Mouse (Mus musculus) hematopoietic stem cell, adult 5-6 weeks (primary cell): ENCODE results near the gene Katnal1. TPM values are rescaled to one million over a fixed set of nuclear protein-coding genes. Genes with fewer than 3 reads are reported as not detected.
A peak's percentile ranks its signal among the peaks of the same experiment; 100 is the strongest.

Experiments used
- ATAC-seq, 2 experiments: fragments of 125-278 bp in 1 of 2; replicated peaks in 1 of 2; 2 replicates each; pipeline ENCODE4 v1.8.0; 2016 to 2017; ENCODE audit warnings: inconsistent platforms in 2 of 2, mild to moderate bottlenecking in 2 of 2, moderate number of reproducible peaks in 2 of 2, low read depth in 1 of 2, moderate TSS enrichment in 1 of 2; ENCODE audit not compliant: low FRiP score in 2 of 2, poor library complexity in 2 of 2, severe bottlenecking in 2 of 2, insufficient read depth in 1 of 2, low TSS enrichment in 1 of 2
- total RNA-seq: library from RNA; stranded (forward); fragments of 172-1452, 232-1000 nt; gene quantifications from 2 replicates; pipeline ENCODE4 v1.2.3, GENCODE M21; 2017

Katnal1 gene
- 13.1 and 13.6 TPM in 2 replicates for total RNA-seq

DNA sequence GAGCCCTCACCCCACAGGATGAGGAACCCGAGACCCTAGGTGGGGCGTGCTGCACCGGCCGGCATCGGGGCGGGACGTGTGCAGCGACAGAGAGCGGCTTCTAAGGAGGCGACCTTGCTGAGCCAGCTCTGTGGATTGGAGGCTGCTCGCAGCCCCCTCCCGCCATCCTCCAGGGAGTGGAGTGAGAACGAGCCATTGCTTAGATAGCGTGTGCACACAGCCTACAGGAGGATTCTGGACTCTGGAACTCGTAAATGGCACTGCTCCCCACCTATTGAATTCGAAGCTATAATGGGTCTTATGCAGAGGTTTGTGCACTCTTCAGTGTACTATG is at the start of gene Katnal1:
Gene Katnal1, minus strand, starts transcription at position 205 of the 334 bp plus-strand sequence.
- ATAC-seq = no peak

DNA sequence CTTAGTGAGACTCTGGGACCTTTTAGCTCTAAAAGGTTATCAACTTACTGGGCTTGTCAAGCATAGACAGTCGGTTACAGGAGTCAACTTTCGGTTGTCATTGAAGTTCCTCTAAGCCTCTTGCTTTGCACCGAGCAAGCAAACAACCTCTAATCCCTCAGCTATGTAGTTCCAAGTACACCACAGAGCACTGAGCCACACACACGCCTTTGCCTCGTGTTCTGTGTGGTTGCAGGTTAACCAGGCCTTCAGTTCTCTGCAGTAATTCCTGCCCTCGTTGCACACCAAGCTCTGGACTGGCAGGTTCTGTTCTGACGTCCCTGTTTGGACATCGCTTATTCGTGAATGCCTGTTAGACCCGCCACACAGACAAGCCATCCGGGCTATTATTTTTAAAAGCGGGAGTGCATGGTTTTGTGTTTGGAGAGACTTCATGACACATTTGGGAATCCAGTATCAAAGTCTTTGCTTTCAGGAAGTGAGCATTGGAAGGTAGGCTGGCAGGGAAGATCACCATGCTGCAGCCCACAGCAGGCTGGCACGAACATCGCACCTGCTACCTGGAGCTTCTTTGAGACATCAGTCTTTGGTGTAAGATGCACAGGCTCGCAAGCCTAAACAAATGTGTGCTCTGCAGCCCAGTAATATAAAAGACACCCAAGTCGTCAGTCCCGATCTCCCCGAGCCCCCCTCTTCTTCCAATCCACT is 49.5 kb upstream of the Katnal1 start:
- ATAC-seq = peak; percentile 9 to 25; a peak in 1 of 4 replicates

DNA sequence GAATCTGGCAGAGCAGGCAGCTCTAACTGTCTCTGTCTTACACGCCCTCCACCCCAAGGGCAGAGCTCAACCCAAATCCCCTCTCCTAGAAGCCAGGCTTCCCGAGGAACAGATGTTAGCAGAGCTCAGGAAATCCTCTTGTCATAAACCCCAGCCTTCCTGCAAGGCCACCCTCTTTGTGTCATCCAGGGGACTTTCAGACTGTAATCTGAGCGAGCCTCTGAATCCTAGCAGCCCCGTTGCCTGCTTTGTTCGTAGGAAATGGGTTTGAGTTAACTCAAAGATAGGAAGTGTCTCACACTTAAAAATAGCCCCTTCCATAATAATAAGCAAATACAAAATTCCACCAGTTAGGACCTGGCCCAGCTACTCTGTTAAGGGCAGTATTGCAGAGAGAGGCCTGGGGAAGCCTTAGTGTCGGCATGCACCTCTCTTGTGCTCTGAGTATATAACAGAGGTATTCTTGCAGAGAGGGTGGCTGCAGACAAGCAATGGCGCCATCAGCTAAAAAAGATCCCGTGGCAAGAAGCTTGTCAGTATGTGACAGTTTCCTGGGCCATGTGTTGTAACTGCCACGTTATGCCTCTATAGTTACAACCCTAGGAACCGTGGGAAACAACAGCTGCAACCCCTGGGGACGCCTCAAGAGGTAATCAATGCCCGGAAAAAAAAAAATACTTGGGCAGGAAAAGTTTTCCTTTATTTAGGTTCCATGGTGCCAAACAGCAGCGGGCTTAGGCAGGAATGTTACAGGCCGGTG is 48.8 kb upstream of the Katnal1 start:
- ATAC-seq = peak; percentile 44 to 54; a peak in 3 of 4 replicates

DNA sequence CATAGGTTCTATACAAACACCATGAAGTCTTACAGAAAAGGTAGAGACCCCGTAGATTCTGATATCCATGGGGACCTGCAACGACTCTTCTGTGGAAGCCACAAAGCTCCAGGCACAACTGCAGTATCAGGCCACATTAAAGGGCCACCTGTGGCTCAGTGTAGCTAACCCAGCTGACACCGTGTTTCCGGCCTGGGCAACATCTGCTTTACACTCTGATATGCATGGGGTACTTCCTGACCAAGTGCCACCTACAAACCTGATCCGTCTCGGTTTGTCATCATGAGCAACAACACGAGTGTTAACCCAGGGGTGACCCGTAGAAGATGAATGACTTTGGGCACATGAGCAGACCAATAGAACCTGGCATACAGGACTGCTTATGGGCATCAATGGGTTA is 47.8 kb upstream of the Katnal1 start:
- ATAC-seq = 0 out of 4 replicates have a peak, but pooled peaks of 1 of the 2 experiments have one; percentile 10

DNA sequence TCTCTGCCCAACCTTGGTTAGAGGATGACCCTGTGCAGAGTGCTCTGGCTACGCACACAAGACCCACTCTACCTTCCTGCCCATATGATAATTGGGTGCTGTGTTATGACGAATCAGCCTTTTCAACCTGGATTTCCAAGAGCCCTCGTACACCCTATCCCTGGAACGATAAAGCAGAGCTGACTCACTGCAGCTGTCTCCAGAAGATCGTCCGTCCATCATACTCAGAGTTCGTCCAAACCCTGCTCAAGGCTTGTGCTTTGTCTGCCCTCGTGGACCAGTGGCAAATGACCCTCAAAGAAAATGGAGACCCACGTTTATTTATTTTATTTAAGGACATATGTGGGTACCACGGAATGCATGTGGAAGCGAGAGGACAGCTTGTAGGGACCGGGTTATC is 45.9 kb upstream of the Katnal1 start:
- no peak for ATAC-seq

DNA sequence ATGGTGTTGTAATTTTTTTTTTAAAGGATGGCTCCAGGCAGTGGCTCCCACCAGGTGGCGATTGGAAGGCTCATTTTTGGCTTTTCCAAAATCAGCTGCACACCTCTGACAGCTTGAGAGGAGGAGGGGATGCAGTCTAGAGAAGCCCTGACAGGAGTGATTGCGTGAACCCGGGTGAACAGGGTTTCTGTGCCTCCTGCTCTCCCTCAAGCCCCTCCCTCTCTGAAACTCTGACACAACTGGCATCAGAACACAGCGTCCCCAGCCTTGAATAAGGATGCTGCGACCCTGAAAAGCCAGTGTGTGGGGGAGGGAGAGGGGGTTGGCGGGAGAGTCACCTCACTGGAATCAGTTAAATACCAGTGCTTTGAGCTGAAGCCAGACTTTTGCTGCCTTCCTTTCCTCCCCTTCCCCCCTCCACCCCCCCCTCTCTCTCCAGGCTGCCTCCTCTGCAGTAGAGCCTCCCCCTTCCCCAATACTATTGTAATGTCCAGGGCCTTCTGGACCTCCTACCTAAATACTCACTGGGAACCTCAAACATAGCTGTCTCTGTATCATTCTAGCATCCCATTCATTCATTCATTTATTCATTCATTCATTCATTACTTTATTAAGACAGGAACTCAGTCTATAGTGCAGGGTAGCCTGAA is 44.0 kb upstream of the Katnal1 start:
- no peak for ATAC-seq

DNA sequence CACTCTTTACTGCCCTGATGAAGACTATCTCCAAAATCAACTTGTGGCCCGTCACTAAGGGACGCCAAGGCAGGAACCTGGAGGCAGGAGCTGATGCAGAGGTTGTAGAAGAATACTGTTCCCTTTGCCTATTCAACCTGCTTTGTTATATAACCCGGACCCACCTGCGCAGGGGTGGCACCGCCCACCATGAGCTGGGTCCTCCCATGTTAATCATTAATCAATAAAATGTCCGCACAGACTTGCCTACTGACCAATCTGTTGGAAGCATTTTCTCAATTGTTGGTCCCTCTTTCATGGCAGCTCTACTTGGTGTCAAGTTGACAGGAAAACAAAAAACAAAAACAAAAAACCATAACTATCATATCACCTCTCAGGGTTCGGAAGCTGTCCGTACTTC is 43.0 kb upstream of the Katnal1 start:
- no peak for ATAC-seq

DNA sequence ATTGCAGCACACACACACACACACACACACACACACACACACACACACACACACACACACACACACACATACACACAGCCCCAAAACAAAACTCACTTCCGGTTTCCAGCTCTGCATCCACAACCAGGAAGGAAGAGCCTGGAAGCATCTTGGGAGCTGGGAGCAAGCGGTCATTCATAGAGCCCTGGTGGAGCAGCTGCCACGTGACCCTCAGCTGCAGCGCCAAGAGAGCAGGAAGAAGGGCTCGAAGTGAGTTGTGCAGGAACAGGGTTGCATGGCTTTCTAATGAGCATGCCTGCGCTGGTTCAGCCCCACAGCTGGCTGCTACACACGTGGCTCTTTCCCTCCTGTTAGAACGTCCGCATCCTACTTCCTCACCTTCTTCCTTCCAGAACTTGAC is 40.5 kb upstream of the Katnal1 start:
- ATAC-seq = no peak

DNA sequence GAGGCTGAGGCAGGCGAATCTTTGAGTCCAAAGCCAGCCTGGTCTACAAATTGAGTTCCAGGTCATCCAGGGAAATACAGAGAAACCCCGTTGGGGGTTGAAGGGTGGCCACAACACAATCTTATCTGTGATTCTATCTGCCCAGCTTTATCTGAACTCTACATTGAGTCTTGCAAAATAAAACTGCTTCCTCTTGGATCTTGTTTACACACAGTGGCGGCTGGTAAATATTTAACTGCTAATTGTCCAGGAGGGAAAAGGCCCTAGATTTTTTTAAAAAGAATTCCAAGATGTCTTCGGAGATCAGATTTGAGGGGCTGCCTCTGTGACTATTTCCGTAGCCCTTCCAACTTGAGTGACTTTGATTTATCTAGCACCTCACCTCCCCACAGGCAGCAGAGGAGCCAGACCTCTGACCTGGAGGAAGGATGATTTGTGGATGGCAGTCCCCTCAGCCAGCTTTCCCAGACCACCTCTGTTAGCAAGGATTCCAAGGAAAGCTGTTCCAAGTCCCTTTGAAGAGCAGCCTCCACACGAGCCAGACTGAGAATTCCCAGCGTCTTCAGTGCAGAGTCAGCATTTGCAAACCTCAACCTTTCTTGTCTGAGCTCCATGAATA is 39.9 kb upstream of the Katnal1 start:
- no peak for ATAC-seq

DNA sequence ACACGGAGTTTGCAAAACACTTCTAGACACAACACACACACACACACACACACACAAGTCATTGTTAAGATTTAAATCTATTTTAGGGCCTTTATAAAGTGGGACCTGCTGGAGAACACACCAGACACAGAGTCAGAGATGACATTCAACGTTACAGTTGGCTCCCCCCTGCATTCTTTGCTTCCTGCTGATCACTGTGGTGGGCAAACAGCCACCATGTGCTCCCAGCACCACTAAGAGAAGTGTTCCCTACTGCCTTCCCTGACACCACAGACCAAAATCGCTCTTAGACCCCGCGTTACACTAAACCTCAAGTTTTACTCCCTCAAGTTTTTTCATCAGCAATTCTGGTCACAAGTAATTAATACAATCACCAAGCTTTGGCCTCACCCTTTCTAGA is 39.1 kb upstream of the Katnal1 start:
- no peak for ATAC-seq

DNA sequence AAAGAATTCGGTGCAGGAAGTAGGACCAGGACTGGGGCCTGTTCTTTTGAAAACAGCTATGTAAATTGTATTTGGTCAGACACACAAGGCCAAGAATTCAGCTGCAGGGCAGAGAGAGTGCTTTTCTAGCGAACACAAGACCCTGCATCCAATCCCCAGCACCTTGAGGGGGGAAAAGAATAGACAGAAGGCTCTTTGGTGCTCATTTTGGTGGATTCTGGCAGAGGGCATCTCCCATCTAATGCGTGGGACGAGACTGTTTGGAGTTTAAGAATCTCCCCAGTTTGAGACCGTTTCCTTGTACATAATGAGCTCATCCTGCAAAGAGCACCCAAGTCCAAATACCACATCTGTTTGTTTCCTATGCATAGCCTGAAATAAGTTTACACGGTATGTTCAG is 37.3 kb upstream of the Katnal1 start:
- ATAC-seq = no peak

DNA sequence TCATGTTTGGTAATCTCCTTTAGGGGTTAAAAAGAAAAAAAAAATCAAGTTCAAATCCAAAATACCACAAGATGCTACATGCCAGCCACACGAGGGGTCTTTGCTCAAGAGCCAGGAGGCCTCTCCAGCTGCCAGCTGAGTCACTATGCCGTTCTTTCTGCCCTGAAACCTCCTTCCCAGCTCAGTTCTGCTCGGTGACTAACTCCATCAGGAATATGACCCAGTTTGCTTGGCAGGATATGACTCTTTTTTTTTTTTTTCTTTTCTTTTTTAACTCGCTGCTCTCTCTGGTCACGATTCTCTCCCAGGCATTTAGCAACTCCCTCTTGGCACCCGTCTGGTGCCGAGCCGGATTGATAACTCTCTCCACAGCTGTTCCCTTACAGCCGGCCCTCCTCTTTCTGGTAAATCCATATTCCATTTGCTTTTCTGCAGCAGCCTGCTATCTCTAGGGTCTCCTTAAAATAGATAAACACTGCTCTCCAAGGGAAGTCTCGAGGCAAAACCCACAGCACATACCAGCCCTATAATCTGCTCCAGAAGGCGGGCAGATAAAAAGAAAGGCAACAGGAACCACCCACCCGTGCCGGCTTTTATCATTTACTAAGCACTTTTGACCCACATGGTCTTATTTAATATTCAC is 36.7 kb upstream of the Katnal1 start:
- ATAC-seq = peak in 1 of 2 experiments; percentile 25; a peak in 1 of 4 replicates

DNA sequence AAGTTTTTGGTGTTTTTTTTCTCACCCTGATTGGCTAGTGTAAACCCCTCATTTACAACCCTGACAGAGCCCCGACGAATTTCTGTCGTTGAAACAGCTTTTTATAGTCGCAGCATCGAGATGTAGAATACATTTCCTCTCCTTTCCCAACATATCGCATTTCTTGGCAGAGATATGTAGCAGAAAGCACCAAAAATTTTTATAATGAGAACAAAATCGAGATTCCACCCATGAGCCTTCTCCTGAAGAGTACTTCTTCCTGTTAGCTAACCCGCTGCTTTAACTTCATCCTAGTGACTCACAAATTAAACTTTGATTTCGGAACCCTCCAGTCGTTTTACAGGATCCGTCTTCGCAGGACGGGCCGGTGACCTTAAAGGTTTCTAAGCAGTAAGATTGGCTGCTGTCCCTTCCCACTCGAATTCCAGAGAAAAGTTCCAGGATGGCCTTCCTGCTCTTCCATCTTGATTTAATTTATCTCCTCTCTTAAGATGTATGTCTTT is 36.0 kb upstream of the Katnal1 start:
- ATAC-seq = no peak

DNA sequence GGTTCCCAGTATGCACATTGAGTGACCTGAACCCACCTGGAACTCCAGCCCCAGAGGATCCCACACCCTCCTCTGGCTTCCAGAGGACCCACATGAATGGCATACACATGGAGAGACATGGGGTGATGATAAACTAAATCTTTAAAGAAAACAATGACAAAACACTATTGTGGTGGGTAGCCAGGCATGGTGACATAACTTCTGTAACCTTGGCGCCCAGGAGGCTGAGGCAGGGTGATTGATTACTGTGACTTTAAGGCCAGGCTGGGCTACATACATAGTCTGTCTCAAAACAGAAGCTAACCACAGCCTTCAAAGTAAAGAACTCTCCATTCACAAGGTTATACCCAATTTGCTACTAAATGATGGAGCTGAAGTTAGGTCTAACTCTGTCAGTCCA is 35.1 kb upstream of the Katnal1 start:
- ATAC-seq = no peak

DNA sequence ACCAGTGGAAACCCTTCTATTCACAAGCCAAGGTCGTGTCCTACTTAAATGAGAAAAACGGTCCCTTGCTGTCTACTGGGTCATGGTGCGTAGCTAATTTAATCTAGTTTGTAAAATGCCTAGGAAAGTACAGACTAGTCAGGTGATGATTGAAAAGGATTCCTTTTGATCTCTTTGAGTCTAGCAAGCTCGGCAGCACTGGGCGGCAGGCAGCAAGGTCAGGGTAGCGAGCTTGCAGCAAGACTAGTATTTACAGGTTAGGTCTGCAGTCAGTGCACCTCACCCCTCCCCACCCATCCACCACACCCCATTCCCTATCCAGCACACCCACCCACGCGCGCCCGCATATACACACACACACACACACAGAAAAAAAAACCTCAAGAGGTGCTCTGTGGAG is 31.1 kb upstream of the Katnal1 start:
- no peak for ATAC-seq

DNA sequence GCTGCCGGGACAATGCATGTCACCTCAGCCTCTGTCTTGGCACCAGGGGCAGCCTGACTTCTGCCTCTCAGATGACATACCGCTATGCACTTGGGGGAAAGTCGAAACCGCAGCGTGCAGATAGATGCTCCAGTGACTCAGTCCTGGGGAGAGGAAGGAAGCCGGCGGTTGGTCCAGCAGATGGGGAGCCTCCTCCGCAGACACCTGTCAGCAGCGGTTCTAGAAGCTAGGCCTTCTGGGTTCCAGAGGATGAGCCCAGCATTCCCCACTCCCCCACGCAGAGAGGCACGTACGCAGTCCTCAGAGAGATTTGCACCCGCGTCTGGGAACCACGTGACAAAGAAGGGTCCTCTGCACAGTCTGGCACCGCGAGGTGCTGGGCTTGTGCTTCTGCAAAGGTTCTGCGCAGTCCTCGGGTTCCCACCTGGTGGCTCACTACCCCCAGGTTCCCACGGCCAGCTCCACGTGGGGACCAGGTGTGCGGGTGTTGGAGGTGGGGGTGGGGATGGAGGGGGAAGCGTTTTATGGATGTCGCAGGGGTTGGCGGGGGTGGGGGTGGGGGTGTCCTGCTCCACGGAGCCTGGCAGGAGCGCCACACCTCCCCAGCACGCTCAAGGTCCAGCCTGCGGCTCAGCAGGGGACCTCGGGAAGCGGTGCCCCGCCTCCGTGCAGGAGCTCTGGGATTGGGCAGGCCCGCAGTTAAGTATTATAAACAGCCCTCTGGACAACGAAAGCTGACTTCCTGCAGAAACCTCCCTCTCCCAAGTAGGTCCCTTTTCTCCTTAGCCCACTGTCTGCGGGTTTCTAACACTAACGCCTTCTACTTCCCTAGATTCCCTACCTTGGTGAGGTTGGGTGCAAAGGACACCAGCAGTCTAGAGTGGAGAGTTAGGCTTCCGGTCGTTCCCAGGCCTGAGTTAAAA is 30.2 kb upstream of the Katnal1 start:
- peak; percentile 86 to 89 for ATAC-seq
